Mouse (Mus musculus) limb, embryonic 14.5 days (tissue): ENCODE measurements at regions not wholly inside any gene's neighbourhood (a gene's known extent, or its start where the extent isn't known, plus 50 kb on each side); places are given as distances from the start of the nearest gene placed in this dataset.

Experiments
- ATAC-seq: fragments of 200-750 bp; cut with Nextera tagmentation; 2 replicates; pipeline ENCODE4 v1.8.0; 2017; ENCODE audit warnings: low read depth, moderate number of reproducible peaks, moderate TSS enrichment; ENCODE audit not compliant: low FRiP score
- DNase-seq: peaks from one replicate; pipeline ENCODE4 v3.0.0-alpha.2; 2015; ENCODE audit warnings: low spot score
- H3K27ac ChIP-seq: fragments of 300-500 bp; sonication (generic); replicated peaks from 2 replicates; pipeline ENCODE4 v1.5.1; 2014; ENCODE audit warnings: low read depth, mild to moderate bottlenecking, low read length, moderate library complexity, mixed read lengths
- H3K27me3 ChIP-seq: fragments of 300-500 bp; sonication (generic); 2 replicates; pipeline ENCODE4 v1.6.1; 2014; ENCODE audit warnings: low read length, mixed read lengths; ENCODE audit not compliant: control insufficient read depth, insufficient read depth
- H3K36me3 ChIP-seq: fragments of 300-500 bp; sonication (generic); 2 replicates; pipeline ENCODE4 v1.6.1; 2014; ENCODE audit warnings: mild to moderate bottlenecking, low read length, moderate library complexity, mixed read lengths; ENCODE audit not compliant: control insufficient read depth, insufficient read depth
- H3K4me1 ChIP-seq: fragments of 300-500 bp; sonication (generic); 2 replicates; pipeline ENCODE4 v1.6.1; 2014; ENCODE audit warnings: antibody characterized with exemption, low read length, mixed read lengths; ENCODE audit not compliant: control insufficient read depth, insufficient read depth
- H3K4me2 ChIP-seq: fragments of 300-500 bp; sonication (generic); replicated peaks from 2 replicates; pipeline ENCODE4 v1.6.1; 2014; ENCODE audit warnings: low read depth, mild to moderate bottlenecking, low read length, moderate library complexity; ENCODE audit not compliant: severe bottlenecking
- H3K4me3 ChIP-seq: fragments of 300-500 bp; sonication (generic); replicated peaks from 2 replicates; pipeline ENCODE4 v1.5.1; 2014; ENCODE audit warnings: low read length
- H3K9ac ChIP-seq: fragments of 300-500 bp; sonication (generic); 2 replicates; pipeline ENCODE4 v1.6.1; 2014; ENCODE audit warnings: mild to moderate bottlenecking, low read depth, low read length, moderate library complexity; ENCODE audit not compliant: severe bottlenecking
- H3K9me3 ChIP-seq: fragments of 300-500 bp; sonication (generic); 2 replicates; pipeline ENCODE4 v1.6.1; 2016; ENCODE audit warnings: low read length; ENCODE audit not compliant: control insufficient read depth
- POLR2A ChIP-seq: fragments of 200-500 bp; IDR thresholded peaks from 2 replicates; pipeline ENCODE4 v1.8.0; 2012; ENCODE audit warnings: inconsistent platforms, mild to moderate bottlenecking, moderate library complexity, borderline replicate concordance; ENCODE audit not compliant: insufficient read depth, insufficient read length; ENCODE audit errors: extremely low read depth
- WGBS: fragments of 180-500 bp; shearing (Covaris S2); extraction: QIAGEN DNeasy Blood & Tissue Kit; methylation state at CpG from one replicate; pipeline ENCODE4 v1.1.7; 2014; 5-methylcytosine and 5-hydroxymethylcytosine counted together

DNA sequence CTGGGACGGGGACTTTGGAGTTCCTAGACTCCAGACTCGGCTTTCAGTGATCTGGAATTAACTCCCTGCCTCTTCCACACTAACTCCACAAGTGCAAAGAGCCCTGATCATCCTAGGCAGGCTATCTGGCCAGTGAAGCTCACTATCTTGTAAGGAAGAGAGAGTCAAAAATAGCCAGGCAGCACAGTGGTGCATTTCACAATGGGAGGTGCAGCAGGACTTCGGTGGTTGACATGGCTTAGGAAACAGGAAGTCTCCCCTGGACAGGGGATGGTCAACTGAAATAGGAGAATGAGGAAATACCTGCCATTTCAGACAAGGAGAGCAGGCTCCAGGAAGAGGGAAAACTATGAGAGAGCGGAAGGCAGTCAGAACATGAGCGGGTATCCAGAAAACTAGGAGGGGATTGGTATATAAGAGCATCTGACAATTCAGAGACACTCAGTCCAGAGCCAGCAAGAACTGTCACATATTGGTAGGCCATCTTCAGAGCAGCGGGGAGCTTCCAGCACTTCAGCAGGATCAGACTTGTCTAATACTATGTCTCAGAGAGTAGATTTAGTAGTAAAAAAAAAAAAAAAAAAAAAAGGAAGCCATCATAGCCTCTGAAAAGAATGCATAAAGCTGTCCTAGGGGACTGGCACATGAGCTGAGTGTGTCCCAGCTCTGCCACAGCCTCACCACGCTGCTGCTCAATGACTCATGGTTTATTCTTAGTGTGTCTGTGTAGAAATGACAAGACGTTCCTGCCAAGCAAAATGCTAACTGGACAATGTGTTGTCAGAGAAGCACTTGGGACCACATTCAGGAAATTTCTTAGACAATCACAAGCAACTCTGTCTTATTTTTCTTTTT, 184.5 kb upstream of the Cpeb2 start:
- H3K9me3 ChIP-seq, result no peaks in the 10 kb centered on the region
- no peaks in the 10 kb centered on the region for H3K27me3 ChIP-seq
- TF ChIP-seq POLR2A, result no peak
- no peaks in the 10 kb centered on the region for H3K36me3 ChIP-seq
- H3K9ac ChIP-seq, result no peak overlapping the region
- H3K4me1 ChIP-seq, result no peaks in the 10 kb centered on the region
- H3K27ac ChIP-seq, result no peak overlapping the region
- no peak for DNase-seq
- ATAC-seq, result no peak
- no peak overlapping the region for H3K4me2 ChIP-seq
- WGBS, result 80% methylated on average over 8 of the region's 8 CpGs
- no peak overlapping the region for H3K4me3 ChIP-seq

GRCm38 (mm10) chr5:43049381-43050301, 183.3 kb upstream of the Cpeb2 start:
- DNase-seq (no peak), ATAC-seq (no peak)
- no peak for TF ChIP-seq POLR2A
- 31% methylated on average over 4 of the region's 4 CpGs for WGBS
- H3K9ac ChIP-seq, result no peak overlapping the region
- no peaks in the 10 kb centered on the region for H3K27me3 ChIP-seq
- no peak overlapping the region for H3K4me3 ChIP-seq
- H3K4me2 ChIP-seq, result no peak overlapping the region
- no peaks in the 10 kb centered on the region for H3K4me1 ChIP-seq
- no peaks in the 10 kb centered on the region for H3K9me3 ChIP-seq
- no peaks in the 10 kb centered on the region for H3K36me3 ChIP-seq
- no peak overlapping the region for H3K27ac ChIP-seq

GRCm38 (mm10) chr5:43050961-43051517, 181.9 kb upstream of the Cpeb2 start:
- no peak for TF ChIP-seq POLR2A

DNA sequence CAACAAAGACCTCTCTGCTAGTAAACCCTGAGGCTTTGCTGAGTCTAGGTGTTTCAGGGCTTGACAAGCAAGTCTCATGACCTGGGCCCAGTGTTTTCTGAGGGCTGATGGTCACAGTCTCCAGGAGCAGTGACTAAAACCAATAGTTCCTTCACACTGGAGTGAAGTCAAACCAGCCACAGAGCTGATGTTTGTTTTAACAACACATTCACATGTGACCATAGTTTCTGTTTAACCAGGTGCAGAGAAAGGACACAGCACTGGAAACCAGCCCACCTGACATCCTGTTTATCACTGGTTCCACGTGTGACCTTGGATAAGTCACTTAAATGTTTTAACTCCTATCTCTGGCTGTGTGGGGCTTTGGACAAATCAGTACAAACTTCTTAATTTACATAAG, 180.3 kb upstream of the Cpeb2 start:
- TF ChIP-seq POLR2A, result no peak
- WGBS, result 74% methylated on average over 1 of the region's 1 CpGs

More at GRCm38 (mm10) chr5:43050961-43051517, 181.9 kb upstream of the Cpeb2 start:
- Histone ChIP-seq H3K4me3 (no peak overlapping the region), H3K4me1 (no peaks in the 10 kb centered on the region), H3K9ac (no peak overlapping the region), H3K9me3 (no peaks in the 10 kb centered on the region), H3K36me3 (no peaks in the 10 kb centered on the region), H3K4me2 (no peak overlapping the region), H3K27ac (no peak overlapping the region), H3K27me3 (no peaks in the 10 kb centered on the region)
- WGBS, result 88% methylated on average over 7 of the region's 7 CpGs
- ATAC-seq (no peak), DNase-seq (no peak)

DNA sequence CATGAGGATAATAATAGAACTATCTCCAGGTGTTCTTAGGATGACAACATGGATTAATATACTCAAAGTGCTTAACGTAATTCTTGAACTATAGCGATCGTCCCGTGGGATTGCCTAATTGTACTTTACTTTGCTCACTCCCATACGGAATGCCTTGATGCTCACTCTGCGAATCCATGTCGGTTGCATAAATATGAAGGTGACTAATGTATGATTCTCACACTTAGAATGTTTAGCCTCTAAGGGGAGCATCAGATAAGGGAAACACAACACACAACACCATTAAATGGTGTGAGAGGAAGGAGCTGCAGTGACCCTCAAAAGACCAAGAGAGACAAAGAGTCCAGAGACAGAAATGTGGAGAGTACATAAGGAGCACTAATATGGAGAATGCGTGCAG, 178.4 kb upstream of the Cpeb2 start:
- no peak for TF ChIP-seq POLR2A
- Histone ChIP-seq H3K9ac (no peak overlapping the region), H3K4me1 (no peaks in the 10 kb centered on the region), H3K4me2 (no peak overlapping the region), H3K36me3 (no peaks in the 10 kb centered on the region), H3K4me3 (no peak overlapping the region), H3K9me3 (no peaks in the 10 kb centered on the region), H3K27ac (no peak overlapping the region), H3K27me3 (no peaks in the 10 kb centered on the region)
- 94% methylated on average over 8 of the region's 8 CpGs for WGBS
- ATAC-seq, result no peak
- no peak for DNase-seq

More for the DNA sequence above, 180.3 kb upstream of the Cpeb2 start:
- H3K4me2 ChIP-seq, result no peak overlapping the region
- no peaks in the 10 kb centered on the region for H3K27me3 ChIP-seq
- no peak overlapping the region for H3K4me3 ChIP-seq
- DNase-seq (no peak), ATAC-seq (no peak)
- no peaks in the 10 kb centered on the region for H3K36me3 ChIP-seq
- no peak overlapping the region for H3K27ac ChIP-seq
- no peaks in the 10 kb centered on the region for H3K9me3 ChIP-seq
- H3K4me1 ChIP-seq, result no peaks in the 10 kb centered on the region
- no peak overlapping the region for H3K9ac ChIP-seq
